Mouse (Mus musculus) limb, embryonic 12.5 days (tissue): ENCODE measurements around the gene Lcn3. TPM values are rescaled to one million over a fixed set of nuclear protein-coding genes. Genes with fewer than 3 reads are reported as not detected.
"Not testable (repeated sequence)": the region's sequence is repeated elsewhere in the genome, so short reads cannot be mapped to it uniquely, and the experiment has no call there.

Experiments used
- ATAC-seq: fragments of 200-750 bp; cut with Nextera tagmentation; 2 replicates; pipeline ENCODE4 v1.8.0; 2017; ENCODE audit warnings: low read depth, moderate TSS enrichment; ENCODE audit not compliant: insufficient number of reproducible peaks, insufficient read depth, low FRiP score, low TSS enrichment
- H3K27ac ChIP-seq: fragments of 300-500 bp; sonication (generic); 2 replicates; pipeline ENCODE4 v1.5.1; 2016; ENCODE audit warnings: mild to moderate bottlenecking, moderate library complexity
- H3K27me3 ChIP-seq: fragments of 300-500 bp; sonication (generic); 2 replicates; pipeline ENCODE4 v1.6.1; 2016; ENCODE audit warnings: mild to moderate bottlenecking, moderate library complexity
- H3K36me3 ChIP-seq: fragments of 300-500 bp; sonication (generic); 2 replicates; pipeline ENCODE4 v1.6.1; 2016; ENCODE audit warnings: mild to moderate bottlenecking, moderate library complexity
- H3K4me1 ChIP-seq: fragments of 300-500 bp; sonication (generic); replicated peaks from 2 replicates; pipeline ENCODE4 v1.6.1; 2016
- H3K4me2 ChIP-seq: fragments of 300-500 bp; sonication (generic); 2 replicates; pipeline ENCODE4 v1.6.1; 2016; ENCODE audit warnings: mild to moderate bottlenecking, moderate library complexity
- H3K4me3 ChIP-seq: fragments of 300-500 bp; sonication (generic); replicated peaks from 2 replicates; pipeline ENCODE4 v1.5.1; 2016; ENCODE audit warnings: mild to moderate bottlenecking
- H3K9ac ChIP-seq: fragments of 300-500 bp; sonication (generic); replicated peaks from 2 replicates; pipeline ENCODE4 v1.6.1; 2016; ENCODE audit warnings: mild to moderate bottlenecking, moderate library complexity
- H3K9me3 ChIP-seq: fragments of 300-500 bp; sonication (generic); 2 replicates; pipeline ENCODE4 v1.6.1; 2016; ENCODE audit warnings: mild to moderate bottlenecking, moderate library complexity
- WGBS: fragments of 180-500 bp; shearing (Covaris S2); methylation state at CpG from one replicate; pipeline ENCODE4 v1.1.7; 2016; 5-methylcytosine and 5-hydroxymethylcytosine counted together
- polyA plus RNA-seq: library from polyadenylated mRNA; unstranded; fragments of >200 nt; fragmentation: Nextera tagmentation; extraction: Ambion mirVana; gene quantifications from 2 replicates; pipeline ENCODE4 v1.2.1, GENCODE M21; 2016

The Lcn3 gene
- polyA plus RNA-seq, 1 experiment from 2014 or later, result not detected

DNA sequence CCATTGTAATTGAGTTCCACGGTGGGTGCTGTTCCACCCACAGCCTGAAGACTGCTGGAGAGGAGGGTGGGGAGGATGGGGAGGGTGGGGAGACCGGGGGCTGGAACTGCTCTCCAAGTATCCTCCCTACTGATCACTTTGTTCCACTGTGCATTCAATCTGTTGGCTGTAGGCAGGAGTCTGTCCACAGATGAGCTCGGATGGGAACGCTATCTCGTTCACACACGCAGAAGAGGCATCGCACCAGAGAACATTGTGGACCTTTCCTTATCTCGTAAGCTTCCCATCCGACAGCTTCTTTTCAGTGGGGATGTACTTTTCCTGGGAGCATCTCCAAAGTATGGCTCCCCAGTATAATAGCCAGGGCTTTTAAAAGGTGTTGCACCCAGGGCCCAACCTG, 13.7 kb downstream of the Lcn3 start:
- no peak overlapping the region for H3K4me2 ChIP-seq
- no peak overlapping the region for H3K4me3 ChIP-seq
- H3K27me3 ChIP-seq, result no peaks in the 10 kb centered on the region
- H3K9ac ChIP-seq, result no peak overlapping the region
- 86% methylated on average over 9 of the region's 9 CpGs for WGBS
- no peaks in the 10 kb centered on the region for H3K4me1 ChIP-seq
- H3K36me3 ChIP-seq, result no peaks in the 10 kb centered on the region
- no peak overlapping the region for H3K27ac ChIP-seq
- H3K9me3 ChIP-seq, result no peaks in the 10 kb centered on the region
- no peak for ATAC-seq

- H3K27ac ChIP-seq, result no peak overlapping the region
Measured at GRCm38 (mm10) chr2:25780921-25781320, 15.6 kb downstream of the Lcn3 start.

GRCm38 (mm10) chr2:25781957-25782356, 16.6 kb downstream of the Lcn3 start, which contains the start of gene Gm13539:
Gene Gm13539 (plus strand): TSS chr2:25782257.
- ATAC-seq, result no peak
- Histone ChIP-seq H3K27me3 (no peaks in the 10 kb centered on the region), H3K4me3 (no peak within 1 kb of the TSS), H3K36me3 (no peaks in the 10 kb centered on the region), H3K4me1 (no peaks in the 10 kb centered on the region), H3K9me3 (no peaks in the 10 kb centered on the region), H3K4me2 (no peak within 1 kb of the TSS), H3K27ac (no peak within 1 kb of the TSS), H3K9ac (no peak within 1 kb of the TSS)
- WGBS, result 81% methylated on average over 3 of the region's 3 CpGs

More at GRCm38 (mm10) chr2:25780921-25781320, 15.6 kb downstream of the Lcn3 start:
- no peaks in the 10 kb centered on the region for H3K36me3 ChIP-seq
- no peak for ATAC-seq
- no peak overlapping the region for H3K9ac ChIP-seq
- H3K4me3 ChIP-seq, result no peak overlapping the region
- no peaks in the 10 kb centered on the region for H3K4me1 ChIP-seq
- WGBS, result 34% methylated on average over 4 of the region's 4 CpGs
- no peaks in the 10 kb centered on the region for H3K9me3 ChIP-seq
- no peaks in the 10 kb centered on the region for H3K27me3 ChIP-seq
- no peak overlapping the region for H3K4me2 ChIP-seq

DNA sequence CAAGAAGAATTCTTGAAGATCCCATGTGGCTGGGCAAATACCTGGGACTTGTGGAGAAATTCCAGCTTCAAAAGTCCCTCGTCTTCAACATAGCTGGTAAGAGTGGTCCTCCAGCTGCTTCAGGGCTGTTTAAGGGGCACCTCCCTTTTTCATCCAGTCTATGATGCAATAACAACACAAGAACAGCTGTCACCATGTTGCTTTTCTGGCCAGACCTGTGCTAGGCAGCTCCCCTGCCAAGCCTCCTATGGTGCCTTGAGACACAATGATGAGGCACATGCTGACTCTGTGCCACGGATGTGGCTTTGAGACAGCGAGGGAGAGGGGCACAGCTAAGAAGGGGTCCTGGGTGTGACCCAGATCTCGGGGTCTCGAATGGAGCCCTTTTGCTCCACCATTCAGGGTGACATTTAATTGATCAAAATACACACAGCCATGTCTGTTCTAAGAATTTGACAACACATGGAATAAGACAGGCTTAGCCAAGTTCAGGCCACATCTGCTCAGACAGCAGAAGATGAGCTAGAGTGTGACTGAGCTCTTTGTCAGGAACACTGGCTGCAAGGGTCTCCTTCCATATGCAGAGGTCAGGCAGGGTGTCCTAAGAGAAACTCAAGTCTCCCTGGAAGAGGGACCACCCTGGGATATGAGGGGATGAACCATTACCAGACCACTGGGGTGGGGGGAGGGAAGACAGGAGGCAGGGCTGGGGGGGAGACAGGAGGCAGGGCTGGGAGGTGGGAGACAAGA, 20.4 kb downstream of the Lcn3 start:
- Histone ChIP-seq H3K4me1 (no peaks in the 10 kb centered on the region), H3K9me3 (no peaks in the 10 kb centered on the region), H3K36me3 (no peaks in the 10 kb centered on the region), H3K4me2 (no peak overlapping the region), H3K9ac (no peak overlapping the region), H3K27ac (no peak overlapping the region), H3K4me3 (no peak overlapping the region), H3K27me3 (no peaks in the 10 kb centered on the region)
- no peak for ATAC-seq
- WGBS, result 64% methylated on average over 5 of the region's 5 CpGs

- no peak overlapping the region for H3K9ac ChIP-seq
- 83% methylated on average over 3 of the region's 3 CpGs for WGBS
- no peak overlapping the region for H3K27ac ChIP-seq
- no peak for ATAC-seq
- no peaks in the 10 kb centered on the region for H3K27me3 ChIP-seq
- no peak overlapping the region for H3K4me3 ChIP-seq
- no peaks in the 10 kb centered on the region for H3K4me1 ChIP-seq
- no peaks in the 10 kb centered on the region for H3K9me3 ChIP-seq
- no peak overlapping the region for H3K4me2 ChIP-seq
- no peaks in the 10 kb centered on the region for H3K36me3 ChIP-seq
Measured at GRCm38 (mm10) chr2:25789092-25789491, 23.7 kb downstream of the Lcn3 start.

GRCm38 (mm10) chr2:25797635-25798034, 32.3 kb downstream of the Lcn3 start:
- no peaks in the 10 kb centered on the region for H3K27me3 ChIP-seq
- no peak overlapping the region for H3K27ac ChIP-seq
- WGBS, result 24% methylated on average over 2 of the region's 2 CpGs
- H3K9ac ChIP-seq, result no peak overlapping the region
- H3K4me3 ChIP-seq, result no peak overlapping the region
- H3K4me2 ChIP-seq, result no peak overlapping the region
- no peaks in the 10 kb centered on the region for H3K36me3 ChIP-seq
- no peaks in the 10 kb centered on the region for H3K9me3 ChIP-seq
- no peak for ATAC-seq
- no peaks in the 10 kb centered on the region for H3K4me1 ChIP-seq

DNA sequence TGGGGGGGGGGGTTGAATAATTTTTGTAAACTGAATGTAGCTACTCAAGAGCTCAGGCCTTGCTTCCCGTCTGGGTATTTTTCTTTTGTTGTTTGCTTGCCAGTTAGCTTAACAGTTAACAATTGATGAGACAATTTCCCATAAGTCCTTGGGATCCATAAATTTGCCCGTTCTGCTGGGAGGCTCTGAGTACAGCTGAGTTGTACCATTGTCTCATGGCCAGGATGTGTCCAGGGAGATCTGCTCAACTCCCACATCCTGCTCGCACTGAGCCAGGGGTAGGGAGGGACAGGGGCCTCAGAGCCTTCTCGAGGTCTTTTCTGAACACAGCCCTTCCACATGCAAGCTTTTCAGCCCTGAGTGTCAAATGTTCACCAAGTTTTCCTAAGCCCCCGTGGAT, 32.7 kb downstream of the Lcn3 start:
- ATAC-seq, result no peak
- H3K27ac ChIP-seq, result no peak overlapping the region
- H3K4me3 ChIP-seq, result no peak overlapping the region
- H3K9ac ChIP-seq, result no peak overlapping the region
- no peak overlapping the region for H3K4me2 ChIP-seq
- H3K27me3 ChIP-seq, result no peaks in the 10 kb centered on the region
- H3K36me3 ChIP-seq, result no peaks in the 10 kb centered on the region
- H3K4me1 ChIP-seq, result no peaks in the 10 kb centered on the region
- WGBS, result 73% methylated on average over 5 of the region's 5 CpGs
- H3K9me3 ChIP-seq, result no peaks in the 10 kb centered on the region

GRCm38 (mm10) chr2:25811711-25812110, 46.3 kb downstream of the Lcn3 start:
- no peaks in the 10 kb centered on the region for H3K27me3 ChIP-seq
- no peaks in the 10 kb centered on the region for H3K4me1 ChIP-seq
- no peaks in the 10 kb centered on the region for H3K9me3 ChIP-seq
- ATAC-seq, result no peak
- H3K4me3 ChIP-seq, result no peak overlapping the region
- H3K9ac ChIP-seq, result no peak overlapping the region
- no peak overlapping the region for H3K27ac ChIP-seq
- WGBS, result 67% methylated on average over 2 of the region's 2 CpGs
- H3K4me2 ChIP-seq, result no peak overlapping the region
- no peaks in the 10 kb centered on the region for H3K36me3 ChIP-seq

GRCm38 (mm10) chr2:25813364-25813763, 48.0 kb downstream of the Lcn3 start:
- no peak for ATAC-seq
- H3K9me3 ChIP-seq, result no peaks in the 10 kb centered on the region
- no peak overlapping the region for H3K4me3 ChIP-seq
- no peaks in the 10 kb centered on the region for H3K27me3 ChIP-seq
- H3K36me3 ChIP-seq, result no peaks in the 10 kb centered on the region
- 81% methylated on average over 5 of the region's 5 CpGs for WGBS
- H3K9ac ChIP-seq, result no peak overlapping the region
- no peaks in the 10 kb centered on the region for H3K4me1 ChIP-seq
- no peak overlapping the region for H3K27ac ChIP-seq
- no peak overlapping the region for H3K4me2 ChIP-seq

DNA sequence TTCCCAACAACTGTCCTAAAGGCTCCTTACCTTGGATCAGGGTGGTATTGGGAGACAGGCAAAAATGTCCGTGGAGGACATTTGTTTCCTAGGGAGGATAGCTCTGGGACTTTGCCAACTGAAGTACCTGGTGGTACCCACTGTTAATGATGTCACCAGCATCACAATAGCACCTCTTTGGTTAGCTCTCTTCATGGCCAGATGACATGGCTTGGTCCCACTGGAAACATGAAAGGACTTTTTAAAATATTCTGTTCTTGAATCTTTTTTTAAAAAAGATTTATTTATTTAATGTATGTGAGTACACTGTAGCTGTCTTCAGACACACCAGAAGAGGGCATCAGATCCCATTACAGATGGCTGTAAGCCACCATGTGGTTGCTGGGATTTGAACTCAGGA, 50.4 kb downstream of the Lcn3 start, which contains the start of gene Glt6d1:
Gene Glt6d1, minus strand, starts transcription at position 101 of the 400 bp plus-strand sequence.
- not testable (repeated sequence) for H3K27ac ChIP-seq, H3K4me3 ChIP-seq, H3K4me1 ChIP-seq, ATAC-seq, H3K4me2 ChIP-seq, H3K27me3 ChIP-seq, H3K9ac ChIP-seq, H3K36me3 ChIP-seq, H3K9me3 ChIP-seq
- 76% methylated on average over 1 of the region's 1 CpGs for WGBS
